9 mouse cellular contexts compared by ENCODE assay signal in the genomic region with DNA sequence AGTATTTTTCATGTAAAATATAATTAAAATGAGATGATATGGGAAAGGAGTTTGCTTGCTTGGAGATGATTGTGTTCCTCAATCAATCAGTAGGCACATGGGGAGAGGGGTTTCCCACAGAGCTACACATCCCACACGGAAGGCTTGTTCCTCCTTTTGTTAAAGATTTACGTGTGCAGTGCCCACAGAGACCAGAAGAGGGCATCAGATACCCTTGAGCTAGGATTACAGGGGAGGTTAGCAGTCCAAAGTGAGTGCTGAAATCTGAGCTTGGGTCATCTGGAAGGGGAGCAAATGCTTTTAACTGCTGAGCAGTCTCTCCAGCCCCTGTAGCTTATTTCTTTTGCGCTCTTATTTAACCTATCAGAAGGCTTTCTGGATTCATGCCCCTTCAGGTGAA. TPM values are rescaled to one million over a fixed set of nuclear protein-coding genes. Genes with fewer than 3 reads are reported as not detected.
A peak's percentile ranks its signal among the peaks of the same experiment; 100 is the strongest.
DNase-seq lines count a peak whose midpoint lies in the region; ATAC-seq lines count a peak whose summit lies in the region.
"Had no signal": no experiment of that assay in that cellular context is flagged by ENCODE, and none has a peak within 500 bp of the region (broad histone marks: within the 10 kb centered on the region; RNA-seq: fewer than 3 reads in every experiment).

No protein-coding gene starts in this region.

- ATAC-seq in erythroblast, adult 5-6 weeks (replicated peaks; ENCODE audit: low FRiP score, poor library complexity, severe bottlenecking) = peak; percentile 70

- peak; percentile 34 for DNase-seq in gastrocnemius, postnatal 10 days
- DNase-seq in gastrocnemius, postnatal 14 days = no peak
- DNase-seq in retina, adult 2 months (ENCODE audit: low read depth, low spot score) = peak; percentile 30
- DNase-seq in retina, embryonic 14.5 days (ENCODE audit: low spot score) = no peak
- peak; percentile 60 for DNase-seq in lung, postnatal 14 days
- peak; percentile 19 to 40 for DNase-seq in thymus, postnatal 36 days
- no peak for DNase-seq in left cerebral cortex, postnatal 36 days (ENCODE audit: low spot score in 2 of 2)

- intact Hi-C loops in gastrocnemius, postnatal 14 days (cut with DNase I; ENCODE audit: low total_unique reads) = no loop called here
- intact Hi-C loops in left cerebral cortex, postnatal 36 days (cut with DNase I) = no loop called here

RNA-seq across cellular contexts. Expression of a gene that starts 5.0 kb away (rescaled TPM):
- total RNA-seq in gastrocnemius, postnatal 10 days (2021) = not detected
- total RNA-seq in gastrocnemius, postnatal 14 days (2021) = not detected
- not detected in 2 replicates for total RNA-seq in erythroblast, adult 5-6 weeks (2015; ENCODE audit: low replicate concordance)
- total RNA-seq in erythroblast, adult 5-6 weeks (2017; ENCODE audit: low replicate concordance) = not detected in 2 replicates
- not detected for total RNA-seq in left cerebral cortex, postnatal 36 days (2021)
- total RNA-seq: left cerebral cortex, adult 18-20 months had no signal

RNA-seq across cellular contexts. Expression of a gene that starts 7.5 kb away (rescaled TPM):
- 1 to 10 TPM in 1 of 2 experiments, under 1 TPM in 1; 0.68 to 1.9 TPM for total RNA-seq in gastrocnemius, postnatal 10 days (2021)
- under 1 TPM; 0.31 to 0.33 TPM for total RNA-seq in gastrocnemius, postnatal 14 days (2021)
- 126 and 151 TPM in 2 replicates for total RNA-seq in erythroblast, adult 5-6 weeks (2015; ENCODE audit: low replicate concordance)
- 256 and 310 TPM in 2 replicates for total RNA-seq in erythroblast, adult 5-6 weeks (2017; ENCODE audit: low replicate concordance)
- total RNA-seq in left cerebral cortex, postnatal 36 days (2021) = 100 to 1,000 TPM; 220 to 232 TPM

RNA-seq across cellular contexts. Expression of a gene that starts 59.5 kb away (rescaled TPM):
- 10 to 100 TPM; 49.0 to 63.7 TPM for total RNA-seq in gastrocnemius, postnatal 10 days (2021)
- total RNA-seq in gastrocnemius, postnatal 14 days (2021) = 10 to 100 TPM; 36.6 to 44.1 TPM
- total RNA-seq in erythroblast, adult 5-6 weeks (2015; ENCODE audit: low replicate concordance) = 64.8 and 77.0 TPM in 2 replicates
- 34.7 and 35.2 TPM in 2 replicates for total RNA-seq in erythroblast, adult 5-6 weeks (2017; ENCODE audit: low replicate concordance)
- 10 to 100 TPM; 47.4 to 96.1 TPM for total RNA-seq in left cerebral cortex, postnatal 36 days (2021)

Comparison
In these comparisons a context has a peak if more than half of its experiments do, and no peak if none do; other contexts are left out.
1. DNase-seq: peak in gastrocnemius, postnatal 10 days (single experiment), retina, adult 2 months (single experiment), lung, postnatal 14 days (single experiment) and thymus, postnatal 36 days (2 of 2); none in gastrocnemius, postnatal 14 days (single experiment), retina, embryonic 14.5 days (single experiment) and left cerebral cortex, postnatal 36 days (0 of 2).
2. RNA of a gene that starts 7.5 kb away (total RNA-seq): 126 to 310 TPM in erythroblast, adult 5-6 weeks and 220 to 232 TPM in left cerebral cortex, postnatal 36 days; 0.68 to 1.9 TPM in gastrocnemius, postnatal 10 days and 0.31 to 0.33 TPM in gastrocnemius, postnatal 14 days; every median in the first group is over 10 times any median in the second.